Mouse (Mus musculus) limb, embryonic 12.5 days (tissue): ENCODE results near the gene Zzef1. TPM values are rescaled to one million over a fixed set of nuclear protein-coding genes. Genes with fewer than 3 reads are reported as not detected.

Experiments
- ATAC-seq: fragments of 200-750 bp; cut with Nextera tagmentation; 2 replicates; pipeline ENCODE4 v1.8.0; 2017; ENCODE audit warnings: low read depth, moderate TSS enrichment; ENCODE audit not compliant: insufficient number of reproducible peaks, insufficient read depth, low FRiP score, low TSS enrichment
- H3K27ac ChIP-seq: fragments of 300-500 bp; sonication (generic); 2 replicates; pipeline ENCODE4 v1.5.1; 2016; ENCODE audit warnings: mild to moderate bottlenecking, moderate library complexity
- H3K27me3 ChIP-seq: fragments of 300-500 bp; sonication (generic); 2 replicates; pipeline ENCODE4 v1.6.1; 2016; ENCODE audit warnings: mild to moderate bottlenecking, moderate library complexity
- H3K36me3 ChIP-seq: fragments of 300-500 bp; sonication (generic); 2 replicates; pipeline ENCODE4 v1.6.1; 2016; ENCODE audit warnings: mild to moderate bottlenecking, moderate library complexity
- H3K4me1 ChIP-seq: fragments of 300-500 bp; sonication (generic); replicated peaks from 2 replicates; pipeline ENCODE4 v1.6.1; 2016
- H3K4me2 ChIP-seq: fragments of 300-500 bp; sonication (generic); 2 replicates; pipeline ENCODE4 v1.6.1; 2016; ENCODE audit warnings: mild to moderate bottlenecking, moderate library complexity
- H3K4me3 ChIP-seq: fragments of 300-500 bp; sonication (generic); replicated peaks from 2 replicates; pipeline ENCODE4 v1.5.1; 2016; ENCODE audit warnings: mild to moderate bottlenecking
- H3K9ac ChIP-seq: fragments of 300-500 bp; sonication (generic); replicated peaks from 2 replicates; pipeline ENCODE4 v1.6.1; 2016; ENCODE audit warnings: mild to moderate bottlenecking, moderate library complexity
- H3K9me3 ChIP-seq: fragments of 300-500 bp; sonication (generic); 2 replicates; pipeline ENCODE4 v1.6.1; 2016; ENCODE audit warnings: mild to moderate bottlenecking, moderate library complexity
- WGBS: fragments of 180-500 bp; shearing (Covaris S2); methylation state at CpG from one replicate; pipeline ENCODE4 v1.1.7; 2016; 5-methylcytosine and 5-hydroxymethylcytosine counted together
- polyA plus RNA-seq: library from polyadenylated mRNA; unstranded; fragments of >200 nt; fragmentation: Nextera tagmentation; extraction: Ambion mirVana; gene quantifications from 2 replicates; pipeline ENCODE4 v1.2.1, GENCODE M21; 2016

Zzef1 gene
- polyA plus RNA-seq, 1 experiment from 2014 or later: 7.9 TPM

GRCm38 (mm10) chr11:72778957-72779356 is 17.1 kb upstream of the Zzef1 start:
- no peak overlapping the region for H3K27ac ChIP-seq
- no peaks in the 10 kb centered on the region for H3K27me3 ChIP-seq
- H3K9me3 ChIP-seq: no peaks in the 10 kb centered on the region
- H3K9ac ChIP-seq: no peak overlapping the region
- H3K4me3 ChIP-seq: no peak overlapping the region
- no peaks in the 10 kb centered on the region for H3K4me1 ChIP-seq
- H3K36me3 ChIP-seq: no peaks in the 10 kb centered on the region
- ATAC-seq: no peak
- H3K4me2 ChIP-seq: no peak overlapping the region

DNA sequence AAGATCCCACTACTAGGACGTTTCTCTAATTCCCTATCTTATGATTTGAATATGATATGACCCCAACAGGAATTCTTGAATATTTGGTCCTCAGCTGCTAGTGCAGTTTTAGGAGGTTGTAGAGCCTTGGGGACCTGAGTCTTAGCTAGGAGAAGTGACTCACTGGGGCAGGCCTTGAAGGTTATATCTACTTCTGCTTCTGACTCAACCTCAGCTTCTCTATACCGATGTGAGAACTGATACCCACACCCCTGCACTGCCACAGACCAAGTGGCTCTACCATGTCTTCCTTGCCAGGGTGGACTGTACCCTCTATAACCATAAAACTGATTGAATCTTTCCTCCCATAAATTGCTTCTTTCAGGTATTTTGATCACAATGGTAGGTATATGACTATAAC is 13.9 kb upstream of the Zzef1 start:
- Histone ChIP-seq H3K27me3 (no peaks in the 10 kb centered on the region), H3K27ac (no peak overlapping the region), H3K36me3 (no peaks in the 10 kb centered on the region), H3K4me1 (no peaks in the 10 kb centered on the region), H3K9ac (no peak overlapping the region), H3K4me2 (no peak overlapping the region), H3K4me3 (no peak overlapping the region), H3K9me3 (no peaks in the 10 kb centered on the region)
- WGBS: 74% methylated on average over 2 of the region's 2 CpGs
- ATAC-seq: no peak

DNA sequence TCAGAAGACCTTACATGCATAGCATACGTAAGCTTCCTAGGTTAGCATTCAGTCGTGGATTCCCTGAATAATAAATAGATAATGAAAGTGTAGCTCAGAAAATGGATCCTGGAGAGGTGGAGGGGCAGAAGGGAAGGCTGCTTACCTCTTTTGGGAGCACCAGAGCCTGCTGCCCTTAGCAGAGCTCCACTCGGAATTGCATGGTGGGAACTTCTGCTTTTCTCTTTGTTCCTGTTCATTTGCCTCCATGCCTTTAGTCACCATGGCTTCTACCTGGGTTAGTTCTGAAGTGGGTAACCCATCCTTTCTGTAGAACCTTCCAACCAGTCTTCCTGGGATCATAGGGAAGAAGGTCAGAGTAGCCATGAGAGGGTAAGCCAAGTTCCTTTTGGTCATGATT is 13.5 kb upstream of the Zzef1 start:
- ATAC-seq: no peak
- Histone ChIP-seq H3K4me2 (no peak overlapping the region), H3K4me3 (no peak overlapping the region), H3K9ac (no peak overlapping the region), H3K4me1 (no peaks in the 10 kb centered on the region), H3K9me3 (no peaks in the 10 kb centered on the region), H3K27ac (no peak overlapping the region), H3K36me3 (no peaks in the 10 kb centered on the region), H3K27me3 (no peaks in the 10 kb centered on the region)
- 81% methylated on average over 3 of the region's 3 CpGs for WGBS

DNA sequence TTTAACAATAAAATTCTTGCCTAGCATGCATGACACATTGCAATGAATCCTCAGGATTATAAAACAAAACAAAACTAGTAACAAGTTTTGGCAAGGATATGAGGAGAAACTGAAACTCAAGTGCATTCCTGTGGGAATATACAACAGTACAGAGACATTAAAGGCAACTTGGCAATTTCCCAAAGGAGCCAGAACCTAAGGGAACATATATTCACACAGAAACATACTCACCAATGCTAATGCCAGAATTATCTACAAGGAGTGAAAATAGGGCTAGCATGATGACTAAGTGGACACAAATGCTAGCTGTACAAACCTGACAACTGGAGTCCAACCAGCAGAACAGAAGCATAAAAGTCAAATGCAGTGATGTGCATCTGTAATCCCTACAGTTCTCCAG is 4.0 kb upstream of the Zzef1 start:
- ATAC-seq: no peak
- Histone ChIP-seq H3K36me3 (no peaks in the 10 kb centered on the region), H3K9ac (no peak overlapping the region), H3K4me2 (no peak overlapping the region), H3K27ac (no peak overlapping the region), H3K9me3 (no peaks in the 10 kb centered on the region), H3K27me3 (no peaks in the 10 kb centered on the region), H3K4me3 (no peak overlapping the region), H3K4me1 (peaks cover 5% of the 10 kb centered on the region)

GRCm38 (mm10) chr11:72795149-72795454 is 924 bp upstream of the Zzef1 start:
- H3K4me1 ChIP-seq: peaks cover 5% of the 10 kb centered on the region
- H3K27me3 ChIP-seq: no peaks in the 10 kb centered on the region
- peak overlapping the region; percentile 87 for H3K4me2 ChIP-seq
- H3K9ac ChIP-seq: peak overlapping the region; percentile 80
- 20% methylated on average over 14 of the region's 14 CpGs for WGBS
- no peak for ATAC-seq
- H3K4me3 ChIP-seq: peak overlapping the region; percentile 88
- H3K9me3 ChIP-seq: no peaks in the 10 kb centered on the region
- no peaks in the 10 kb centered on the region for H3K36me3 ChIP-seq
- peak overlapping the region; percentile 87 for H3K27ac ChIP-seq

DNA sequence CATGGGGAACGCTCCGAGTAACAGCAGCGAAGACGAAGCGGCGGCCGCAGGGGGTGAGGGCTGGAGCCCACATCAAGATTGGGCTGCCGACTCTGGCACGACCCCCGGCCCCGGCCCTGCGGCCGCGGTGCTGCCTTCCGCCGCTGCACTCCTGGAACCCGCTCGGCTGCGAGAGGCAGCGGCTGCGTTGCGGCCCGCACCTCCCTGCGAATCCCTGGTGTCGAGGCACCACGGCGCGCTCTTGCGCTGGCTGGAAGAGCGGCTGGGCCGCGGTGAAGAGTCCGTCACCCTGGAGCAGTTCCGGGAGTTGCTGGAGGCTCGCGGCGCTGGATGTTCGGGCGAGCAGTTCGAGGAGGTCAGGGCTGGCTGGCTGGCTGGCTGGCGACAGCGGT is 266 bp downstream of the Zzef1 start:
- Histone ChIP-seq H3K4me3 (peak overlapping the region; percentile 88), H3K9me3 (no peaks in the 10 kb centered on the region), H3K27ac (peak overlapping the region; percentile 37; the same call in 1 of the 2 replicates), H3K9ac (peak overlapping the region; percentile 78), H3K27me3 (no peaks in the 10 kb centered on the region), H3K4me2 (peak overlapping the region; percentile 87), H3K36me3 (no peaks in the 10 kb centered on the region), H3K4me1 (peaks cover 5% of the 10 kb centered on the region)
- ATAC-seq: peak; percentile 75
- WGBS: under 1% methylated on average over 41 of the region's 42 CpGs

DNA sequence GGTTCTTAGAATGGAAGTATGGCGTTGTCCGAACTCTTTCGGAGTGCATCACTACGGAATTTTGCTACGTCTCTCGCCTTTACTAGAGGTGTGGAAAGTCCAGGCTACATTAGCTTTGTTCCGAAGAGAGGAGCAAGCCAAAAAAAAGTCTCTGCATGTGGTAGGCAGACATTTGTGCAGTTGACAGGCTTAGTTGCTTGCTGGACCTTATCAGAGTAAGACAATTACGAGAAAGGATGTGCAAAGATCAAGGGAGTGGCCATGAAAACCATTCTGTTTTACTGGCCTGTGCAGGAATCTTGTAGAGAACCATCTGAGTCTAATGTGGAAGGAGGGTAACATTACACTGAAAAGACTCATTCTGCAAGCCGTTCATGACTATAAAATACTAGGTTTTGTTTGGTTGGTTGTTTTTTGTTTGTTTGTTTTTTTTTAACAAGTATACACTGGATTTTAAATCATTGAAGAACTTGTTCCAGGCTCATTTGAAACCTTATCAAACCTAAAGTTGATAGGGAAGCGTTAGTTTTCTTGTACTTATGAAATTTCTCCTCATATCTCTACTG is 830 bp downstream of the Zzef1 start:
- 19% methylated on average over 10 of the region's 10 CpGs for WGBS

GRCm38 (mm10) chr11:72798112-72798511 is 2.1 kb downstream of the Zzef1 start:
- no peak for ATAC-seq
- H3K27ac ChIP-seq: no peak overlapping the region
- H3K4me2 ChIP-seq: no peak overlapping the region
- H3K9me3 ChIP-seq: no peaks in the 10 kb centered on the region
- no peaks in the 10 kb centered on the region for H3K27me3 ChIP-seq
- H3K36me3 ChIP-seq: no peaks in the 10 kb centered on the region
- no peak overlapping the region for H3K9ac ChIP-seq
- H3K4me1 ChIP-seq: peaks cover 12% of the 10 kb centered on the region
- no peak overlapping the region for H3K4me3 ChIP-seq

More for the DNA sequence above, 830 bp downstream of the Zzef1 start:
- H3K27ac ChIP-seq: no peak overlapping the region
- peak overlapping the region; percentile 88 for H3K4me3 ChIP-seq
- H3K9ac ChIP-seq: peak overlapping the region; percentile 78
- H3K27me3 ChIP-seq: no peaks in the 10 kb centered on the region
- H3K4me2 ChIP-seq: peak overlapping the region; percentile 87
- no peaks in the 10 kb centered on the region for H3K36me3 ChIP-seq
- H3K4me1 ChIP-seq: peaks cover 5% of the 10 kb centered on the region
- H3K9me3 ChIP-seq: no peaks in the 10 kb centered on the region
- ATAC-seq: no peak

- no peak for ATAC-seq
- Histone ChIP-seq H3K27ac (no peak overlapping the region), H3K4me2 (no peak overlapping the region), H3K4me3 (no peak overlapping the region), H3K9me3 (no peaks in the 10 kb centered on the region), H3K4me1 (peaks cover 15% of the 10 kb centered on the region), H3K27me3 (no peaks in the 10 kb centered on the region), H3K9ac (no peak overlapping the region), H3K36me3 (no peaks in the 10 kb centered on the region)
Observed at GRCm38 (mm10) chr11:72801182-72801581, 5.2 kb downstream of the Zzef1 start.

DNA sequence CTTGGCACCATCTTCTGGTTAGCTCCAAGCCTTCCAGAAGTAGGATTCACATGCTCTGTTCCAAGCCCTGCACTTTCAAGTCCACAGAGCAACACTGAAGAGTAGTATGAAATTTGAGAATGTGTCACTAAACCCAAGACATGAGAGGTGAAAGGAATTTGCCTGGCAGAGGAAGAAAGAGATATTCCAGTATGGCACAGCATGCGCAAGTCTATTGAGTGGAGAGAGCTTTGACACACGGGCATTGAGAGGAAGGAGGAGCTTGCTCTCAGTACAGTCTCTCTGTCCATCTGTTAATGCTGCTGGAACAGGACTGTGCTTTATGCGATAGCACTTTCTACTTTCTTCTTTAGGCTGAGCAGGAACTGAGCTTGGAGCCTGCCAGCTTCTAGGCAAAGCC is 7.0 kb downstream of the Zzef1 start:
- no peak for ATAC-seq
- H3K27me3 ChIP-seq: no peaks in the 10 kb centered on the region
- H3K4me1 ChIP-seq: peaks cover 10% of the 10 kb centered on the region
- H3K4me3 ChIP-seq: no peak overlapping the region
- H3K9me3 ChIP-seq: no peaks in the 10 kb centered on the region
- no peak overlapping the region for H3K9ac ChIP-seq
- no peaks in the 10 kb centered on the region for H3K36me3 ChIP-seq
- 61% methylated on average over 3 of the region's 3 CpGs for WGBS
- H3K4me2 ChIP-seq: no peak overlapping the region
- no peak overlapping the region for H3K27ac ChIP-seq

- ATAC-seq: no peak
- H3K9ac ChIP-seq: no peak overlapping the region
- no peaks in the 10 kb centered on the region for H3K9me3 ChIP-seq
- no peak overlapping the region for H3K27ac ChIP-seq
- no peak overlapping the region for H3K4me3 ChIP-seq
- H3K27me3 ChIP-seq: no peaks in the 10 kb centered on the region
- no peaks in the 10 kb centered on the region for H3K36me3 ChIP-seq
- peaks cover 10% of the 10 kb centered on the region for H3K4me1 ChIP-seq
- no peak overlapping the region for H3K4me2 ChIP-seq
Observed at GRCm38 (mm10) chr11:72804586-72804985, 8.6 kb downstream of the Zzef1 start.

- Histone ChIP-seq H3K9me3 (no peaks in the 10 kb centered on the region), H3K27me3 (no peaks in the 10 kb centered on the region), H3K4me3 (no peak overlapping the region), H3K27ac (no peak overlapping the region), H3K4me1 (peaks cover 10% of the 10 kb centered on the region), H3K9ac (no peak overlapping the region), H3K4me2 (no peak overlapping the region), H3K36me3 (no peaks in the 10 kb centered on the region)
- no peak for ATAC-seq
- WGBS: 90% methylated on average over 3 of the region's 3 CpGs
Observed at GRCm38 (mm10) chr11:72805232-72805631, 9.2 kb downstream of the Zzef1 start.
